Mouse (Mus musculus): Measurements from ENCODE around the gene Glyctk.
A peak's percentile ranks its signal among the peaks of the same experiment; 100 is the strongest.

Gene Glyctk

GRCm38 (mm10) chr9:106158037-106158491 lies at the start of gene Glyctk:
Glyctk (minus strand) TSS chr9:106158138.
- DNase-seq: no peak

GRCm38 (mm10) chr9:106206515-106206914 lies 48.6 kb upstream of the Glyctk start:
- no peak for DNase-seq

- no peak for DNase-seq
These were observed 47.9 kb upstream of the Glyctk start for GRCm38 (mm10) chr9:106205713-106206290.

- DNase-seq: no peak
These were observed 46.3 kb upstream of the Glyctk start for GRCm38 (mm10) chr9:106203990-106204851.

- peak; percentile 89 for DNase-seq
These were observed 45.1 kb upstream of the Glyctk start, which contains the start of gene Twf2 for GRCm38 (mm10) chr9:106202819-106203636. Twf2 (plus strand) TSS chr9:106203108.

GRCm38 (mm10) chr9:106201895-106202294 lies 44.0 kb upstream of the Glyctk start:
- no peak for DNase-seq

GRCm38 (mm10) chr9:106199535-106200272 lies 41.8 kb upstream of the Glyctk start, which contains the start of gene Ppm1m:
Ppm1m (minus strand) TSS chr9:106199746.
- DNase-seq: no peak

- DNase-seq: peak; percentile 53
These were observed 41.1 kb upstream of the Glyctk start for GRCm38 (mm10) chr9:106198962-106199458.

- DNase-seq: no peak
These were observed 39.8 kb upstream of the Glyctk start for GRCm38 (mm10) chr9:106197732-106198131.

GRCm38 (mm10) chr9:106197081-106197713 lies 39.3 kb upstream of the Glyctk start:
- no peak for DNase-seq

GRCm38 (mm10) chr9:106195693-106196092 lies 37.8 kb upstream of the Glyctk start:
- DNase-seq: no peak

- DNase-seq: no peak
These were observed 36.2 kb upstream of the Glyctk start for GRCm38 (mm10) chr9:106193930-106194807.

GRCm38 (mm10) chr9:106192998-106193397 lies 35.1 kb upstream of the Glyctk start:
- DNase-seq: no peak

GRCm38 (mm10) chr9:106192024-106192423 lies 34.1 kb upstream of the Glyctk start:
- DNase-seq: no peak

GRCm38 (mm10) chr9:106191355-106191754 lies 33.4 kb upstream of the Glyctk start:
- DNase-seq: no peak

GRCm38 (mm10) chr9:106183996-106184395 lies 26.1 kb upstream of the Glyctk start:
- no peak for DNase-seq

- DNase-seq: no peak
These were observed 24.2 kb upstream of the Glyctk start for GRCm38 (mm10) chr9:106182146-106182545.

- DNase-seq: no peak
These were observed 22.0 kb upstream of the Glyctk start for GRCm38 (mm10) chr9:106179964-106180363.

GRCm38 (mm10) chr9:106179454-106179853 lies 21.5 kb upstream of the Glyctk start:
- DNase-seq: no peak

GRCm38 (mm10) chr9:106177799-106178198 lies 19.9 kb upstream of the Glyctk start:
- DNase-seq: no peak

GRCm38 (mm10) chr9:106176769-106177168 lies 18.8 kb upstream of the Glyctk start:
- no peak for DNase-seq

Measured in right cerebral cortex, postnatal 4 days (tissue).